Mouse (Mus musculus) thymus, adult 18-20 months (tissue): Measurements from ENCODE around the gene Fam168b.

ENCODE experiments used
- DNase-seq, 2 experiments: peaks; one replicate each; pipeline ENCODE4 v3.0.0; 2022; ENCODE audit warnings: mixed read lengths in 2 of 2

The Fam168b gene

DNA sequence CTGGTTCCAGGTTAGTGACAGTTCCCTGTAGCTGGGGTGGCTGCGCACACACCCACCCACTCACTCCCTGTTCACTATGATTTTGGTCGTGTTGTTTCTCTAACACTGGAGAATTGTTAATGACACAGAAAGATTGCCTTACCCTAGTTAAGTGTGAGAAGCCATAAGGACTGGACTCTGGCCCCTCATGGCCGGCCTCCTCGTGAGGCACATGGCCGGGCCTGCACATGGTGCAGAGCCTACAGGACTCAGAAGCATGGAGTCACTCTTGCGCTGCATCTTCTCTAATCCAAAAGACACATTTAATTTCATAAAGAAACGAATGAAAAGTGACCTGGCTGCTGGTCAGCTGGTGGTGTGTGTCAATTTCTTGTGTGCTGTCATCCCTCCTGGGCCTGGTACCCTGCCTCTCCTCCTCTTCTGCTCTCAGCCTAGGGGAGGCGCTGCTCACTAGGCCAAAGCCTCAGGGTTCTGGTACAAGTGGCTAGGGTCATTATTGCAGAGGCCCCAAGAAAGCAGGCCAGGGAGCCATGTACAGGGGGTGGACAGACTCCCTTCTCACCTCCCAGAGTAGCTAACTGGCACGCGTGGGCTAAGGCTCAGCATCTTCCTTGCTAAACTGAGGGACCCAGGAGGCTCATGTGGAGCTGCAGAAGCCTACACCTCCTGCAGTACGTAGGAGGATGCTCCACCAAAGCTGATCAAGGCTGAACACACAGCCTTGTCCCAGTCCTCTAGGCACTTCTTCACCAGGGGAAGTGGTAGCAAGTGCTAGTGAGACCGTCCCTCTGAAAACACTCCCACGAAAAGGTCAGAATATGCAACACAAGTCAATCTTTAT is 30.2 kb downstream of the Fam168b start:
- no peak for DNase-seq

- no peak for DNase-seq
Measured at GRCm38 (mm10) chr1:34811581-34811980, 31.3 kb downstream of the Fam168b start.

- DNase-seq, result no peak
Measured at GRCm38 (mm10) chr1:34811035-34811434, 31.8 kb downstream of the Fam168b start.

DNA sequence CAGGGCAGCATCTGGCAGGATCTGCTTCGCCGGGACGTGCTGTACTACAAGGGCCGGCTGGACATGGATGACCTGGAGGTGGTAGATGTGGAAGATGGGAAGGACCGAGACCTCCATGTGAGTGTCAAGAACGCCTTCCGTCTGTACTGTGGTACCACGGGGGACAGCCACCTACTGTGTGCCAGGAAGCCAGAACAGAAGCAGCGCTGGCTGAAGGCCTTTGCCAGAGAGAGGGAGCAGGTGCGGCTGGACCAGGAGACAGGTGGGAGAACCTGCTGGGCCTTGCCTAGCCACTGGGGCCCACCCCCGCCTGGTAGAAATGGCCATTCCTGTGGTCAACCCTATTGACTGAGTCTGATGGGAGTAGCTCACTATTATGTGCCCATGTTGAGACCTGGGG is 32.6 kb downstream of the Fam168b start:
- DNase-seq, result no peak

DNA sequence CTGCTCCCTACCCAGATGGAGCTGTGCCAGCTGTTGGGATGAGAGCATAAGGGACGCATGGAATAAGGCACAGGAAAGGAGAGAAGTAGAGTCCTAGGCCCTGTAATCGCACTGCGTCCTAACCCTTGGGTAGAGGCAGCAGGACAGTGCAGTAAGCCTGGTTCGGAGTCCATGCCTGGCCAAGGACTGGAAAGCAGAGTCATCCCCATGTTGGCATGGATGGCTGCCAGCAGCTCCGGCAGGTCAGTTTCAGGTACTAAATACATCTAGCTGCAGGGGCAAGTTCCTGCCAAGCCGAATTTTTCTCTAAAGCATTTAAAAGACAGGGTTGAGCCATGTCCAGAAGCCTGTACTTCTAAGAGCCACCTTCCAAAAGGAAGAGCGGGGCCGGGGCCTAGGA is 34.4 kb downstream of the Fam168b start:
- no peak for DNase-seq

DNA sequence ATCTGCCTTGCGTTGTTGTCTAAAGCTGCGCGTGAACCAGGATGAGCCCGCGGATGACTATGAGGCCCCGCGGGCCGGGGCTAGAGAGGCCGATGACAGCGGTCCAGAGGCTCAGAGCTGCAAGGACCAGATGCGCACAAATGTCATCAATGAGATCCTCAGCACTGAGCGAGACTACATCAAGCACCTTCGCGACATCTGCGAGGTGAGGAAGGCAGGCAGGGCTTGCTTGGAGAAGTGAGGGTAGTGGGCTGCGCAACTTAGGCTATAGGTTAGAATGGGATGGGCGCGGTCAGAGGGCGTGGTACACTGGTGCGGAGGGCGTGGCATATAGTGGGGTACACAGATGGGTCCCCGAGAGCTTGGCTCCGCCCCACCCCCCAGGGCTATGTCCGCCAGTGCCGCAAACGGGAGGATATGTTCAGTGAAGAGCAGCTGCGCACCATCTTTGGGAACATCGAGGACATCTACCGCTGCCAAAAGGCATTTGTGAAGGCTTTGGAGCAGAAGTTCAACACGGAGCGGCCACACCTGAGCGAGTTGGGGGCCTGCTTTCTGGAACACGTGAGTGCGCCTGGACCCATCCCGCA is 36.8 kb downstream of the Fam168b start:
- DNase-seq, result no peak

- DNase-seq, result no peak
Measured at GRCm38 (mm10) chr1:34804863-34805262, 38.0 kb downstream of the Fam168b start.

DNA sequence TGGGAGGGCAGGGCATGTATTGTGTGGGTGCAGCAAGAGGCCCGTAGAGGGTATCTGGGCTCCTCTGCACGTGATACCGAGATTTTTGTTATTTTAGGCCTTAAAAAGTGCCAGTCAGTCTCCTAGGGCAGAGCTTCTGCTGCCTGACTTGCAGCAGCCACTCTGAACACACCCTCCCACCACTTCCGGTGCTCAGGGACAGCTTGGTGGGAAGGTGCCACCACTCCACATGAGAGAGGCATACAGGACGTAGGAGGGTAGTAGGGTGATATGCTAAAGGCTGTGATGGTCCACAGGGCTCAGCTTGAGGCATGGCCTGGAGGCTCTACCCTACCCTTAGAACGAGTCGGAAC is 40.6 kb downstream of the Fam168b start:
- peak; percentile 54 to 73 for DNase-seq

DNA sequence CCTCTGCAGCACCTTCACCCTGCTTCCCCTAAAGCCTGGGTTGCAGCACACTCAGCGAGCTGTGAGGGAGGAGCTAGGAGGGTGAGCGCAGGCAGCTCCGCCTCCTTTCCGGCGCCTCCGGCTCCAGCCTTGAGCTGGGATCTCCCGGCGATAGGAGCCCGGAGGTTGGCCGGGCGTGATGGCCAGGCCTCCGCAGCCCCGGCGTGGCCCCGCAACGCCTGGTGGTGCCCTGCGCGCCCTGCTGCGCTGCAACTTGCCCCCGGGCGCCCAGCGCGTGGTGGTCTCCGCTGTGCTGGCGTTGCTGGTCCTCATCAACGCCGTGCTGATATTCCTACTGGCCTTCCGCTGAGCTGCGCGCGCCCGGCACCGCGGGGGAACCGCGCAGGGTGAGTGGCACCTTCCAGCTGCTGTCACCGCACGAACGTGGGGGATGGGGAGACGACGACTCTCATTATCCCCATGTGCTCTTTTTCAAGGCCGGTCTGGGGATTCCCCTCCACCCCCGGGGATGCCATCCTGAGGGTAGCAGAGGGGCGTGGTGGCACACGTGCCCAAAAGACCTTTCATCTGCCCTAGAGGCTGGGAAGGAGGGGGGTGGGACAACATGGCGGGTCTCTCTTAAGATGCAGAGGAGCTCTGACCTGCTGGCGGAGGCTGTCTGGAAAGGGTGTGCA is 41.1 kb downstream of the Fam168b start:
- DNase-seq, result peak; percentile 61 to 66

GRCm38 (mm10) chr1:34799140-34799539 is 43.7 kb downstream of the Fam168b start:
- no peak for DNase-seq

DNA sequence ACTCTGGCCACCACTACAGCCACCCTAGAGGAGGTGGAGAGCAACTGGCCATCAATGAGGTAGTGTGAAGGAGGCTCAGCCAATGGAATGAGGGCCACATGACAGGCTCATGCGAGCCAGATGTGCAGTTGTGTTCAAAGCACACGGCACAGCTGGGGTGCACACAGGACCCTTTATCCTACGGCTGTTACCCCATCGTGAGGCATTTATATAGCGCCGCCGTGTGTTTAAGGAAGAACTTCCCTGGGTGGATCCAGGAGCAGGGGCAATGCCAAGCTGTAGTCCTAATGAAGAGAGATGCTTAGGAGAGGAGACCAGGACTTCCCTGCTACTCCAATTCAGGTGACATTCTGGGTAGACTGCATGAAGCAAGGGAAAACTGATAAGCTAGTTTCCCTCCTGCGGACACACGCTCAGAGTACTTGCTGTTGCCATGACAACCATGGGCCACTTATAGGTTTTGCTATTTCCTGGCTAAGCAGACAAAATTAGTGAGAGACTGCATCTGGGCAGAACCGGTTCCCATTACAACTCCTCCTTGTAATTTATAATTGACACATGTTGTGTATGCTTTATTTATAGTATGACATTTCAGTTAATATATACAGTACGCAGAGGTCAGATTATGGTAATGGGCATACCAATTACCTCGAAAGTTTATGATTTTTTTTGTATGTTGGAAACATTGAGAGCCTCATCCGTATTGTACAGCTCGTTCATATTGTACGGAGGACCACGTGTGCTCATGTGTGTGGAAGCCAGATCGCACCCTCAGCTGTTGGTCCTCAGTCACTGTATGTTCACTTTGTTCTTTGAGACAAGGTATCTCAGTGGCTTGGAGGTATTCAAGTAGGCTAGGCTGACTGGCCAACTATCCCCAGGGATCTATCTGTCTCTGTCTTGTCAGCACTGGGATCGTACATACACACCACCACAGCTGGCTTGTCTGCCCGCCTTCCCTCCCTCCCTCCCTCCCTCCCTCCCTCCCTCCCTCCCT is 49.3 kb downstream of the Fam168b start:
- no peak for DNase-seq

GRCm38 (mm10) chr1:34783538-34784161 is 59.2 kb downstream of the Fam168b start:
- no peak for DNase-seq

DNA sequence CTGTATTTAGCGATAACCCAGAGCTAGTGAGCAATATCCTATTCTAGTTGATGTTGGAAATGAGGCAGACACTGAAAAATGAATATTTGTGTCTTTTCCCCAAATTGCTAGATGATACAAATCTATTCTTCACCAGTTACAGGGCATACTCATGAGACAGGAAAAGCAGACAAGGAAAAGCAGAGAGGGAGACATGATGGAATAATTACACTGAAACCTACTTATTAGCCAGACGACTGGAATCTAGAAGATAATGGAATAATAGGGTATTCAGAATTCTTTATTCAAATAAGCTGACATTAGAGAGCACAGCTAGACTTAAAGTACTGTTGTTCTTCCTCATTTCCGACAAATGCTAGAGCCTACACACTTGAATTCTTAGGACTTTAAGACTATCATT is 67.0 kb downstream of the Fam168b start:
- DNase-seq, result no peak

DNA sequence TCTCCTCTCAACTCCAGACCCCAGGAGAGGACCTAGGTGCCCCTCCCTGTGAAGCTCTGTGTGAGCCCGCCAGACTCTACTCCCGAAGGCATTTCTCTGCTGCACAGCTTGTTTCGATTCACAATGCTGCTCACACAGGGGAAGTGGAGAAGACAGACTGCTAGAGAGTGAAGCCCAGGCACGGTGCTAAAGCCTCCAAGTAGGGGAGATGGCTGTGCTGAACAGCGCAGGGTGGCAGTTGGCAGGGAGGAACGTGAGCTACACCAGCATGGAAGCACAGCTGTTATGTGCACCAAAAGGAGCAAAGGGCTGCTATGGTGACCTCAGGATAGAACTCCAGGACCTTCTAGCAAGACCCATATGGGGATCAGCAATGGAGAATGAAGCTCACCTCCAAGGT is 74.0 kb downstream of the Fam168b start:
- no peak for DNase-seq

DNA sequence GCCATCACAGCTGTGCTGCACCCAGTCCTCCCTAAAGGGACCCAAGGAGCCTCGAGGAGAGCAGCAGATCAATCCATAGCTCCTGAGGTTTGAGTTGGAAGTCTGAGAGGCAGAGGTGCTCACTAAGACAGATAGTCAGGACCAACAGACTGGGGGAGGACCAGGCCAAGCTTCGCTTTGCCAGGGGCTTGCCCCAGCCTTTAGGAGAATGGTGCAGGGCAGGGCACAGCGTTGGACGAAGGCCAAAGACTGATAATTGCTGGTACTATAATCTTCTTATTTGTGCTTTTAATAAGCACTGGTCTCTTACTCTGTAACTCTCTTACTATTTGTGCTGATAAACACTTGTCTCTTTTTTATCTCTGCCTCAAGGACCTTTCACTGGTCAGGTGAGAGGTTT is 75.0 kb downstream of the Fam168b start:
- DNase-seq, result no peak

DNA sequence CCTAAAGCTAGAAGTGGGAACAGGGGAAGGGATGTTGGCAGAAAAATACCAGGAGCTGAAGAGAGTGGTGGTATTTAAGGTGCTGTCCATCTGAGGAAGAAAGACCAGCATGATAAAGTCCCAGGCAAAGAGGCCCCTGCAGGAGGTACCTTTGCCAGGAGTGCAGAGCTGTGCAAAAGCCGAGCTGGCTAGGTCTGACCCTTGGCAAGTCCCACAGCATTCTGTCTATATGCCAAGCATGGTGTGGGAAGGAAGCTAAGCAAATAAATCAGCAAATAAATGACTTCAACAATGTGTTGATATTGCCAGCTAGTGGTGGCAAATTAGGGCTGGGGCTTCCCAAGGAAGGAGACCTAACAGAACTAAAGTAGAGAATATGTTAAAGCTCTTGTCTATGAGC is 76.0 kb downstream of the Fam168b start:
- DNase-seq, result no peak
